Mouse (Mus musculus) MN1 (cell line): ENCODE data around the gene Prelp.

Experiments
- DNase-seq: peaks from one replicate; pipeline ENCODE4 v3.0.0-alpha.2; 2016; ENCODE audit warnings: low spot score

The Prelp gene

DNA sequence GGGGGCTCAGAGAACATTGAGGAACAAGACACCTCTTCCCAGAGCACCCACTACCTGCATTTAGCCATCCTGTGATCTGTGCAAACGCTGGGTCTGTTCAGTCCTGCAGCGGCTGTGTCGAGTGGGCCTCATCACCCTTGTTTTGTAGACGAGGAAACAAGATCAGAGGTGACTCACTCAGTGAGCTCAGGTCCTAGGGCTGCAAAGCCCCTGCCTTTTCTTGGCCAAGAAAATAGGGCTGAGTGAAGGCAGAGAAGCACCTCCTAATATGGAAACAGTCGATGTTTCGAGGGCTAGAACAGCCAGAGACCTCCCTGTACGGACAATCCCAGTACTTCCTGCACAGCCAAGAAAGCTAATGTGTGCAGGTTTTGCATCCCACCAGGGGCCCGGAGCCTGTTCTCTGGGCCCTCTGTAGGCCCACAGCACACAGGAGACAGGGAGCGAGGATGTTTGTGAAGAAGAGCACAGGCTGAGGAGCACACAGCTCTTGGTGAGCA, 22.1 kb downstream of the Prelp start:
- DNase-seq: no peak

DNA sequence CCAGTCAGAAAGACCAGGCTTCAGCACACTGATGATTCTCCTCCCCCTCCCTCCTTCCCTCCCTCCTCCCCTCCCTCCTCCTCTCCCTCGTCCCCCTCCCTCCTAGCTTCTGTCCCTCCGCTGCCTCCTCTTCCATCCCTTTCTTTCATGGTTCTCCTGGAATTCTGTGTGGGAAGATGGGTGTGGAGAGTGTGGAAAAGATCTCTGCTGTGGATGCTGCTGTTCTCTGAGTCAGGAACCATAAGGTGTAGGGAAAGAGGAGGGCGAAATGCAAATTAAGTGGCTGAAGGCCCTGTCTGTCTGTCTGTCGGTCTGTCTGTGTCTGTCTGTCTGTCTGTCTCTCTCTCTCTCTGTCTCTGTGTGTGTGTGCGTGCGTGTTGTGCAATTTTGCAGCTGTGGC, 23.9 kb downstream of the Prelp start:
- no peak for DNase-seq

DNA sequence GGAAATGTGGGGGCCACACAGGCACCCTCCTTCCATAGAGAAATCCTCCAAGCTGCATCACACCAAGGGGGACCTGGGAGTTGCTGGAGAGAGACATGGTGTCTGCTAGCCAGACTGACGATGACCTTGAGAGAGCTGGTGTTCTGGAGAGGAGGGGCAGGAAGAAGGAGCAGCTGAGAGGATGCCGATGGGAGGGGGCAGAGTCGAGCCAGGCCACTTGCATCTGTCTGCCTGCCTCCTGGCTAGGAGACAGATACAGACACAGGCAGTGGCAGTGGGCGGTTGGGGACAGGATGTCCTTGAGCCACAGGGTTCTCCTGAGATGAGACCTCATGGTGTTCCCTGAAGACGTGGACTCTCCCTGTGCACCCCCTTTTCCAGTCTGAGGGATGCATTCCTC, 29.7 kb downstream of the Prelp start:
- no peak for DNase-seq

DNA sequence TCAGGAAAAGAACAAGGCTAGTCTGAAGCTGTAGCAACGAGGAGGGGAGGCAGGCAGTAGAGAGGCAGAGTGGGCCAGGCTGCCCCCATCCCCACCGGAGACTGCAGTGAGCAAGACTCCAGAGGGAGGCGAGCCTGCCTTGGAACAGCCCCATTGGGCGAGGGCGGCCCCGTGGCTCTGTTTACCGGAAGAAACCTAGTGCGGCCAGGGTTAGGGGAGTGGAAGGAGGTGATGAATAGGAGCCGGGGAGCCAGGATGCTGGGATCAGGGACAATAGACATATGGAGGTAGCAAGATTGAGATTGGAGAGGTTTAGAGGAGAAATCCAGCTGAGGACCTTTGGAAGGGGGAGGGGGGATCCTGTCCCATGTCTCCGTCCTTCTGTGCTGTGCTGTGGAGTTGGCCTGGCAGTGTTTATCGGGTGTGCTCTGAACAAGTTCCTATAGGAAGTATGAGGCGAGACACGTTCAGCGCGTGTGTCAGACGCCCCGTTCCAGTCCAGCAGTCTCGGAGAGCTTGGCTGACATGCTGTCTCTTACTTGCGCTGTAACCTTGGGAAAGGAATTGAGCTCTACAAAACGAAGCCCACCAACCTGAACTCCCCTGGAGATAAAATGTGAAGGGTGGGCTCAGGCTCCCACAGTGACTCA, 31.1 kb downstream of the Prelp start:
- DNase-seq: no peak

DNA sequence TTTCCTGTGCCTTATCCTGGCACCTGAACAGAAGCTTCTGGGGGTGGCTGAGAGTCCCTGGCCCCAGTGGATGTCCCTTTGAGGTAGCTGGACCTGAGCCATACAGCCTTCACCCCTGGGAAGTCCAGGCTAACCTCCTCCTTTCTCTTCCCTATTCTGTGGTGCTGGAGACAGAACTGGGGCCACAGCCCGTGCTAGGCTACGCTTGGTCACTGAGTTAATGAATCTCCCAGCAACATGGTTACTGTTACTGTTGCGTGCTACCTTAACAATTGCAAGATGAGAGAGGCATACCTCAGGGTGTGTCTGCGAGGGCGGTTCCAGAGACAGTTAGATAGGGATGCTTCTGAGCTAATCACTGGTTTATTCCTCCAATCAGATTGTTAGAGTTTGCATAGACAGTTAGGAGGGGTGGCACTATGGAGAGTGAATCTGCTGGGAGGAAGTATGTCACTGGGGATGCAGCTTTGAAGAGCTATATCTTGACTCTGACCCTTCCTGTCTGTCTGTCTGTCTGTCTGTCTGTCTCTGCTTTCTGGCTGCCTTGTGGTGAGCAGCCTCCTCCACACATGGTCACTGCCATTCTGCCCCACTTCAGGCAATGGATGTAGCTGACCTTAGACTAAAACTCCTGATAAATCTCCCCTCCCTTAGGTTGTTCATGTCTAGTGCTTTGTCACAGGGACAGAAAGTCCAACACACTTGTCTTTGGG, 33.5 kb downstream of the Prelp start:
- no peak for DNase-seq

DNA sequence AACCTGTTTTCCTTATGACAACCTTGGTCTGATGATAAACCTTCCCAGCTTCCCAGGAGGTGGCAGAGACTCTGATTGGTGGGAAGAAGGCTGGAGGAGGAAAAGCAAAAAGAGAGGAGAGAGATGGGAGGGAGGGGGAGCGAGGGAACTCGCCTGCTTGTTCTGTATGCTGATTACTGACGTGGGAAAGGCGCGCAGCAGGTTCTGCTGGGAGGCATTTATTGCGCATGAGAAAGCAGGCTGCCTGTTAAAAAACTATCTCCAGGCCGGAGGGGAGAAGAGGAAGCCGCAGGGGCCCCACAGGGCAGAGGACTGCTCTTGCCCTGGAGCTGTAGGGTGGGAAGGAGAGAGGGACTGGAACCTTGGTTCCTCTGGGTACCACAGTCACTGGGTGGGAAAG, 34.2 kb downstream of the Prelp start:
- no peak for DNase-seq

DNA sequence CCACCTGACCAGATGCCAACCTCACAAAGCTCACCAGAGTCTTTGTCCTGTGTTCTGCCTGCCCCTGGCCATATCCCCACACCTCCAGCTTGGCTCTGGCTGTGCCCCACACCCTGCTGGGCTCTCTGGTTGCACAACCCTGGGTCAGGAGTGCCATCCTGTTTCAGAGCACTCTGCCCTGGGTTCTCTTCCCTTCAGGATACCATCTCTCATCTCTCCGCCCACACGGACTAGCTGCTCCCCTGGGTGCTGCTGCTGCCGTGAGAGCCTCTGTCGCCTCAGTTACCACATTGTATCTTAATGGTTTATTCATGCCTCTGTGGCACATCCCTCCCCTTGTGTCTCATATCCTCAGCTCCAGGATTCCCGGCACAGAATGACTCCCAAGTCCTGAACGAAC, 34.8 kb downstream of the Prelp start:
- DNase-seq: no peak

DNA sequence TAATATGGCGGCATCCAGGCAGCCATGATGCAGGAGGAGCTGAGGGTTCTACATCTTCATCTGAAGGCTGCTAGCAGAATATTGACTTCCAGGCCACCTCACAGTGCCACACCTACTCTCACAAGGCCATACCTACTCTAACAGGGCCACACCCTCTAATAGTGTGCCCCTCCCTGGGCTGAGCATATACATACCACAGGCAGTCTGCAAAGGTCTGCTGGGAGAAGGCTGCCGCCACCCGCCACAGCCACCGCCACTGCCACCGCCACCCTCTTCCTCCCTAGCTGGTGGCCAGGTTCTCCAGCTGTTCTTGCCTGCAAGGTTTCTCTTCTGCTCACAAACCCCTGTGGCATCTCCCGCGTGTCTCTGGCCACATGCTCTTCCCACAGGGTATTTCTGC, 35.4 kb downstream of the Prelp start:
- DNase-seq: no peak

DNA sequence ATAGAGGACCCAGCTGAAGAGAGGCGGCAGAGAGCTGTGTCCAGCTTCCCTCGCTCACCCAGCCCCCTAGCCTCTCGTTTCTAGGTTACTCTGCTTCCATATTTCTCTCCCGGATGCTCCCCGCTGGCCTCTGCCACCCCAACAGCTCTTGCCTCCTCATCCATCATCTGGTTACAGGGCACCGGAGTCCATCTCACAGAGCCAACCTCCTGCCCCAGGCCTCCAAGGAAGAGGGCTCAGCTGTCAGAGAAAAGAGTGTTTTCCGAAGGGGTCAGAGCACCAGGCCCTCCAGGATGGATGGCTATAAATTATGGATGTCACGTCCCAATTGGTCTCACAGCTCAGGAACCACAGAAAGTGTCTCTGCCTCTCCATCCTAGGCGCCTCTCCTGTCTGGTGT, 36.5 kb downstream of the Prelp start:
- no peak for DNase-seq

DNA sequence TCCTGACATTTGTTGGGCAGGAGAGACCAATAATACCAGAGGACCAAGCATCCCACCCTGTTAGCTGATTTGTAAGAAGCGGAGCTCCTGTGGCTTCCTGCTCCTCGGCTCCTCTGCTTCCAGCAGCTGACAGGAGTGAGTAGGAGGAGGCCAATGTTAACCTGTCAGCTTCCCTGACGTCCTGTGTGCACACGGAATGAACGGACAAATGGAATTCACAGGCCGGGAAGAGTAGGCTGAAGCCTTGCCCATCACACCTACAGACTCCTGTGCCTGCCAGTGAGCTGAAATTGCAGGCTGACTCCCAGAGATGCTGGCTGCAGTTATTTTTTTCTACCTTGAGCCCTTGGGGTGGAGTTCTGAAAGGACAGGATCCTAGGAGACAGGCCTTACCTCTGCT, 37.1 kb downstream of the Prelp start:
- DNase-seq: no peak

DNA sequence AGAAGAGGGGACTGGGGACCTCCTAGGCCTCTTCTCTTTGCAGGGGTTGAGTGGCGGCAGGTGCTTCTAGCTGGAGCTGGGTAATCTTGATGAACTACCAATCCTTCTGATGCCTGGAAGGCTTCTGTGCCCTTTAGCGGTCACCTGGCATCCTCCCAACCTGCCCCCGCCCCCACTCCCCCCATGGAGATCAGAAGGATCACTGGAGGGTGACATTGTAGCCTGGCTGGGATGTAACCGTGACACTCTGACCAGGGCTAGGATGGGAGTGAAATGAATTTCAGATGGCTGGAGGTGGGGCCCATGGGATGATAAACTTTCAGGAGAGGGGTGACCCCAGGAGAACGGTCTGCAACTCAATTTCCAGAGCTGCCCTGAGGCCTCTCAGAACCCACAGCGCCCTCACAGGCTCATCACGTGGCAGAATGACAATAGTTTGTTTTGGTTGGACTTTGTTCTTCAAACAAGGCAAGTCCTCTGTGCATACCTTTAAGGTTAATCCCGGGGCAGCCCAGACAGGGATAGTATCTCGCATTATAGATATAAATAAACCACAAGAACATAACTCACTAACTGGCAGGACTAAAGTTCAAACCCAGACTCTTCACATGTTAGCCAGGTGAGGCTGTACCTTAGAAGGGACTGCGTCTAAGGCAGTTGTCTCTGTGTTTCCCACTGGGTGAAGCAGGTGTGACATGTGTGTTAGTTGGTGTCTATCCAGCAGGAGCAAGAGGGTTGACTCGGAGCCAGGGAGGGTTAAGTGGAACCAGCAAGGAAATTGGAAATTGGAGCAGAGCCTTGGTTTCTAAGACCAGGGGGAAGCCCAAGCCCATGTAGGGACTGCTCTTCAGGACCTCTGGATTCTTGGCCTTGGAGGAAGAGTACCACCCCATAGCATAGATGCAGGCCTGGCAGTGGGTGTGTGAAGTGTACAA, 38.7 kb downstream of the Prelp start:
- DNase-seq: no peak

DNA sequence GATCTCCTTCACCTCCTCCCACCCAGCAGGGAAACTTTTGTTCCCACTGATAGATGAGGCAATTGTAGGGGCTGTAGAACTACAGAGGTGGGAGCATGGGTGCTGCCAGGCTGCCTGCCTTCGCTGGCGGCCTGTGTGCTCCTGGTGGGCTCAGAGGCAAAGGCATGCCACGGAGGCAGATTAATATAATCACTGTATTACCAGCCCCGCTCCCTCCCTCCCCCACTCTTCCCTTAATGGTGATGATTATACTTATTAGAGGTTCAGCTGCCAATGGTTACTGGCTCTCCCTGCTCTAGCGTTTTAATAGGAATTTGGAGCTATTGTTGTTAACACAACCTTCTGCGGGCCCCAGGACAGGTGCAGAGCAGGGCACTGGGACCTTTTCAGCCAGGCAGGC, 39.4 kb downstream of the Prelp start:
- DNase-seq: no peak

DNA sequence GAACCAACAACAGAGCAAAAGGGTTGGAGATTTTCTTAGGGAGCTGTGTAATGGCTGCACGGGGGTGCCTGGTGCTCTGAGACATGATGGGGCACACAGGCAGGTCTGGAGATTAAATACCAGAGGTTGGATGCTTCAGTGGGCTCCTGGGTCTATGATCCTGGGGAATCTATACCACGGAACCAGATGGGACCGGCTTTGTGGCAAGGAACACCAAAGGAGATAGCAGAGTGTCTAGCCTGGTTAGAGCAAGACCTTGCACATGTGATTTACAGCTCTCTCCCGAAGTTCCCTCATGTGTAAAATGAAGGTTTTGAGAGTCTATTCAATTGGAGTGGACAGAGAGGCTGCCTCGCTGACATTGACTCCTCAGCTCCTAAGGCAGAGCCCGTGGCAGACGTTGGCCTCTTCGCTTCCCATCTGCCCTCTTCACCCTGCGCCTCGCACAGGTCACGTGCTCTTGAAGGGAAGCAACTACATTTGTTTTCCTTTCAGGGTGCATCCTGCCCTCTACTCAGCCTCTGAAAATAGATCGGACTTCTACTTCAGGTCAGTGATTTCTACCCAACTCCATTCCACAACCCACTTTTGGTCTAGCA, 42.3 kb downstream of the Prelp start:
- DNase-seq: no peak

DNA sequence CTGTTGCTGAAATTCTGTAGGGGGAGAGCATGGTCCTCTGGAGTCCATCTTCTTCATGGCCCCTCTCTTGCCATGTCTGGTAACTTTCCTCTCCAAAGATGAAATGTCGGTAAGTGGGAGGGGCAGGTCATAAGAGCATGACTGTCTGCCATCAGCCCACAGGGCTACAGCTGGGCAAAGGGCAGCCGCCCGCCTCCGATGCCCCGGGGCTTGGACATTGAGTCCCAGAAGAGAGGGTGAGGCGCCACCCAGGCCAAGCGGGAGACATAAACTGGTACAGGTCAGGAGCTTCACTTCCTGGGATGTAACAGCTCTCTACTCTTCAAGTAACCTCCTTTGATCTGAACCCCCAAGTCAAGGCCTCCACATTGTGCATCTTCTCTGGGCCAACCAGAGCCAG, 44.3 kb downstream of the Prelp start:
- no peak for DNase-seq

DNA sequence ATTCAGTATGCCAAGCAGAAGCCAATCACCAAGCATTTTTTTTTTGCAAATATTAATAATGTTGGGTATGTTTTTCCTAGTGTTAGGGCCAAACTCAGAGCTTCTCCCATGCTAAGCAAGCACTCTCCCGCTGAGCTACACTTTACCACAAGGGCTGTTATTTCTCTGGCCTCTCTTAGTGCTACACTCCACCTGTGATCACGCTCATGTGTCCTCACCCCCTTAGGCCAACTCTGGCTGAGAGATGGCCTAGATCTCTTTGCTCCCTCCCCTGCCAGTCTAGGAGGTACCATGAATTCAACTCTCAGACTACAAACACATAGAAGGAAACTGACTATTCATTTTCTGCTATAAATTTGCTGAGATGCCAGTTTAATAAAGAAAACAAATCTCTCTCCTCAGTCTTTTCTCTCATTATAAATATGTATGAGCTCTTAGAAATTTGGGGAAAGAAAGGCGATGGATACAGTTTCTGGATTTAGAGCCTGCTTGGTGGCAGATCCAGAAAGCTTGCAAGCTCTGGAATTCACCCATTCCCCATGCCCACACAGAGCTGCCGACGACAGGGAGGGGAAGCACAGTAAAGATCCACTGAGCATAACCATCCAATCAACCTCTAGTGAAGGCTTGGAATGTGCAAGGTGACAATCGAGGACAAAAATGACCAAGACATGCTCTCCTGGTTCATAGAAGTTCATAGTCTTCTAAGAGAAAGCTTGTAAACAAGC, 48.0 kb downstream of the Prelp start:
- DNase-seq: no peak

DNA sequence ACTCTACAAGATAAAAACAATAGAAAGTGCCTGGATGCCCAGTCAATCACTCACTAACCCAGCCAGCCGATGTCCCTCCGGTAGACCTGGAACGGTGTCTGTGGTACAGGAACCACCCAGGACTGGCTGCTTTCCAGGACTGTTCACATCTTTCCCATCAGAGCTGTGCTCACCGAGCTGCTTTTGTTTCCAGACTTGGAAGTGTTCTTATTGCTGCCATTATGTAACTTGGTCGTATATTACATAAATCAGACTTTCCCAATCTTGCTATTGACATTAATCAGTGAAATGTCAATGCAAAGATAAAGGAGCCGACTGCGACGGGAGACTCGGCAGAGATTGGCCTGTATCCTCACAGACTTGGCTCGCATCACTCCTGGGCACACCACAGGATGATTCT, 50.0 kb downstream of the Prelp start:
- no peak for DNase-seq

DNA sequence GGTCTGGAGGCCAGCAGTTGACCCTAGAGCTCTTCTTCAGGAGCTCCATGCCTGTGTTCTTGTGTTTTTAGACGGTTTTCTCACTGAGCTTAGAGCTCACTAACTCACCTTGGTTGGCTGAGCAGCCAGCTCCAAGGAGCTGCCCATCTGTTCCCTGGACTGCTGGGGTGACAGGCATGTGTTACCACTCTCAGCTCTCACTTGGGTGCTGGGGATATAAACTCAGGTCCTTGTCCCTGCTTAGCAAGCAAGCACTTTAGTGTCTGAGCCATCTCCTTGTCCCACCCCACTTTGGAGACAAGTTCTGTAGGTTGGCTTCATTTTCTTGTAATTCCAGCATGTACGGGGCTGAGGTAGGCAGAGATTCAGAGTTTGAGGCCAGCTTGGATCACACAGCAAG, 52.0 kb downstream of the Prelp start:
- no peak for DNase-seq

DNA sequence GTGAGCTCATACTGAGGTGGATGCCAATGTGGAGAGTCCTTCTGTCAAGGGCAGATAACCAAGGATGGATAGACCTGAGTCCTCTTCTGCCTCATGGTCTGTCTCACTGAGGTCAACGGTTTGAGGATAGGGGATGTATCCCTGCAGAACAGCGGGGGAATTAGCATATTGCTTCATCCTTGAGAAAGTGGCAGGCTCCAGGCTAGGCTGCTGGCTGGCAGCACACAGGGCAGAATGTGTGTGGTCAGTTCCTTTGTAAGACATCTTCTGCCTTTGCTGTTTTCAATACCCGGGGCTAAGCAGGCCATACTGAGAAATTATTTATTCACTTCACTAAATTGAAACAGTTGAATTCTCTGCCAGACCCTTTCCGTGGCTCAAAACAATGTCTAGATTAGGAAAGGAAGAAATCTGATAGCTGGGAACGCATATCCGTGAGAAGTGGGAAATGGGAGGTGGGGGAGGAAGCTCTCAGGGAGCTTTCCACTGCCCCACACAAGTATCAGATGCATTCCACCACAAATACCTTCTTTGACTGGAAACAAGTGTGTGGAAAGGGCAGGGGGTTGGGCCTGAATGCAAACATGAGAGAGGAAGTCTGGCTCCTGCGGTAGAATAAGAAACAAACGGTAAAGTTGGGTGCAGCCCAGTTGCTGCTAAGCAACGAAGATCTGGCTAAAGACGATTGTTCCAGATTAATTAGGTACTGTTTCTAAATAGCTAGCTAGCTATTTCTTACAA, 57.8 kb downstream of the Prelp start:
- no peak for DNase-seq

DNA sequence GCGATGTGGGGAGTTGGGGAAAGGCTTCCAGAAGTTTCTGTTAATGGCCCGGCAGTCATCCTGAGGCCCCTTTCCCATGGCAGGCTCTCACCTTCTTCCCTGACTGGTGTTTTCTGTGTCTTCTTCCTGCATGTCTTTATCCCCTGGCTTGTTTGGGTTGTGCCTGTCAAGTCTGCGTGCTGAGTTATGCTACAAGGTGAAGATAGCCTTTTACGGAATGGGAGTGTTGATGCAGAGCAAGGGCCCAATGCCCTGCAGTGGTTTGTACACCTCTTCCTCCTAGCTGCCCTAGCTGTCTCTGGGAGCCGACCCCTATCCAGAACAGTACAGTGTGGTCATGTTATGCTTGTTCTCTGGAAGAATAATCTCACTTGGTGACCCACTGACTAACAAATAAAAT, 60.2 kb downstream of the Prelp start:
- no peak for DNase-seq
